Mouse (Mus musculus) cerebellum, adult 11-12 months (tissue): ENCODE measurements around the gene Prdm11.
A peak's percentile ranks its signal among the peaks of the same experiment; 100 is the strongest.

Experiments
- DNase-seq: peaks from one replicate; pipeline ENCODE4 v3.0.0; 2022

Gene Prdm11

DNA sequence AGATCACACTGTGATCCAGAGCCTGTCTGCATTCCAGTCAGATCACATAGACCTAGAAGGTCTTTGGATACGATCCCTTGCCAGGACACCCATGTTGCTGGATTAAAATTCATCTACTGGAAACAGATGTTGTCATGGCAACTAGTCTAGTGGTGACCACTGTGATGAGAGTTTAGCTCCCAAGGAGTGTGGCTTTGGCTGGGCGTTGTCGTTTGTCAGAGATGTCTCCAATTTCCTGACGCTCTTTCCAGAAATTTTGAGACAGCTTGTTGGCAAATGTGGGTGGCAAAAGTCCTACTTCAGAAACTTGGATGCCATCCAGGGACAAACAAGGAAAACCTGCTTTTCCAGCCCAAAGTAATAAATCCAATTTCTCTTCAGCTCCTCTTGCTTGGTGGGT is 87.3 kb downstream of the Prdm11 start:
- DNase-seq = no peak

DNA sequence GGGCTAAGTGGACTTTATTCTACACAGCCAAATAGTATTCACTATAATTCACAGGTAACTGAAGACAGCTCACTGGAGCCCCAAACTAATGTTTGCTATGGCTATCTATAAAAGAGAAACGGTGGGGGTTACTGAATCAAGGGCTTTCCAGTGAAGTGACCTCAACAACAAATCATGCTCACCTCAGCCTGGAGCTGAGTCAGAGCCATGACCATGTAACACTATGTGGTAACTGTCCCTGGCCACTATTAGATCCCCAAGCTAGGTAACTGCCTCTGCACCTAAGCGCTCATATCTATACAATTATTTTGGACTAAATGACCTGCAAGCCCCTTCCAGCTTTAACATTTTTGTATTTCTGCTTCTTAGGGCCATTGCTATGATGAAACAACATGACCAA is 89.0 kb downstream of the Prdm11 start:
- no peak for DNase-seq

DNA sequence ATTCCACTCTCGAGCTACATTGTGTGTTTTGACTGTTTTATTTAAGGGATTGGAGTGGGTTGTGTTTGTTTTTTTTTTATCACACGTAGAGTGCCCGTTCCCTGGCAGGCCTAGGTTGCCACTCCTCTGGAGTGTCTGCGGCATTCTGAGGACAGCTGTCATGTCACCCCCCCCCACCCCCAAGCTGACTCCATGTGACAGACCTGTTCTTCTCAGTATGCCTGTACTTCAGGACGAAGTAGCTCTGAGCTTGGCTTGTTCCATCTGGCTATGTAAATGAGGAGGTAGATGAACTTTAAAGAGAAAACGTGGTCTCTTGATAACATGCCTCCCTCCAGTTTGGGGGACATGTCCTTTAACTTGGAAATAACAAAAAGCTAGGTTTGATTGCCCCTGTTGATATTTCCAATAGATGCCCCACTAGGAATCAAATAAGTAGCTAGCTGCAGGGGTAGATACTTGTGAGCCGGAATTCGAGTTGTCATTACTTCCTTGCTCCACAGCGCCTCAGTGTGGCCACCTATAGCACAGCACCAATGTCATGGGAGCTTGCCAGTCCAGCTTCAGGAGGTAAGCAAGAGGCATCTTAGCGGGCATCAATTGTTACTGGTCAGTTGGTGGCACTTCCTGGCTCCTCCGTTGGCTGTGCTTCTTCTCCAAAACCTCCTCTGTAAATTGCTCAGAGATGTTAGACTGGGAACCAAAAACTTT is 91.4 kb downstream of the Prdm11 start:
- DNase-seq = peak; percentile 85

DNA sequence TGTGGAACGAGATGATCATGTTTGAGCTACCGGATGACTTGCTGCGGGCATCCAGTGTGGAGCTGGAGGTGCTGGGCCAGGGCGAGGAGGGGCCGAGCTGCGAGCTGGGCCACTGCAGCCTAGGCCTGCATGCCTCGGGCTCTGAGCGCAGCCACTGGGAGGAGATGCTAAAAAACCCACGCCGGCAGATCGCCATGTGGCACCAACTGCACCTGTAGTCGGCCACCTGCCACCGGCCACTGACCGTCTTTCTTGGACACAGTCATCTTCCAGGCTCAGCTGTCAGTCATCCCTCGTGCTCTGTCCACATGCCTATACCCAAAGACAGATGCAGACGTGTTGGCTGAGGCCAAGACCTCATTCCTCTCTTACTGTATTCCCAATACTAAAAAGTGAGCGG is 92.5 kb downstream of the Prdm11 start:
- peak; percentile 84 for DNase-seq

DNA sequence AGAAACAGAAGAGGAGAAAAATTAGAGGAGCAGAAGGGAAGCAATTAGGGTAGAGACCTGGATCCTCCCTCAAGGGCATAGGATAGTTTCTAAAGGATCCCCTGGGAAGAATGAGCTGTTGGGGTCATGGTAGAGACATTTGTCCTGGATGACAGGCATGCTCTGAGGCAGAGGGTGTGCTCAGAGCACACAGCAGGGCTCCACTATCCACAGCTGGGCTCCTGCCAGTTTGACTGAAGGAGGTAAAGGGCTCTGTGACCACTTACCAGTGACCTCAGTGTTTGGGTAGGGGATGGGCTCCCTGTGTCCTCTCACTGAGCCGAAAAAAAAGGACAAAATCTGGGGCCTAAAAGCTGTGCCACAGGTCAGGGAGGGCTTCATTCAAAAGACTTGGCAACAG is 96.4 kb downstream of the Prdm11 start:
- DNase-seq = peak; percentile 31

DNA sequence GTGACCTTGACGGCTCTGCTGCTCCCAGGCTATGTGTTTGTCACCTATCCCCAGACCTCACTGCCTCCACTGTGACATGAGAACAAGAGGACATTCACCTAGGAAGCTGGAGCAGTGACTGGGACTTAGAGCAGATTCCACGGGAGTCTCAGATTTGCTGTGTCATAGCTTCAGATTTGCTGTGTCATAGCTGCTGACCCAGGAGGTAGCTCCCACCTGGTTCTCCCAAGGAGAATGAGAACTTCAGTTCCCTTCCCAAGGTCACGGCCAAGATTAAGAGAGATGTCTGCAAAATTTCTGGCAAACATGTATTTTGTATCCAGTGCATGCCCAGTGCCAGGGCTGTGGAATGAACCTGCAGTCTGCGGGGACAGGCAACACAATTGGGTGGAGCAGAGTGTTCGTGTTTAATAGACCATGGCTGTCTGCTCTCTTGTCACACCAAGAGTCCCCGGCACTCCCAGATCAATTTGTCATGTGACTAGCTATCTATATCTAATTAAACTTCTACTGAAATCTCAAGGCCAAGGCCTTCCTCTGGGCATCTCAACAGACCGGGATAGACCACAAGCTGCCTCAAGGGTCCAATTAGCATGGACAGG is 97.2 kb downstream of the Prdm11 start:
- peak; percentile 15 for DNase-seq

DNA sequence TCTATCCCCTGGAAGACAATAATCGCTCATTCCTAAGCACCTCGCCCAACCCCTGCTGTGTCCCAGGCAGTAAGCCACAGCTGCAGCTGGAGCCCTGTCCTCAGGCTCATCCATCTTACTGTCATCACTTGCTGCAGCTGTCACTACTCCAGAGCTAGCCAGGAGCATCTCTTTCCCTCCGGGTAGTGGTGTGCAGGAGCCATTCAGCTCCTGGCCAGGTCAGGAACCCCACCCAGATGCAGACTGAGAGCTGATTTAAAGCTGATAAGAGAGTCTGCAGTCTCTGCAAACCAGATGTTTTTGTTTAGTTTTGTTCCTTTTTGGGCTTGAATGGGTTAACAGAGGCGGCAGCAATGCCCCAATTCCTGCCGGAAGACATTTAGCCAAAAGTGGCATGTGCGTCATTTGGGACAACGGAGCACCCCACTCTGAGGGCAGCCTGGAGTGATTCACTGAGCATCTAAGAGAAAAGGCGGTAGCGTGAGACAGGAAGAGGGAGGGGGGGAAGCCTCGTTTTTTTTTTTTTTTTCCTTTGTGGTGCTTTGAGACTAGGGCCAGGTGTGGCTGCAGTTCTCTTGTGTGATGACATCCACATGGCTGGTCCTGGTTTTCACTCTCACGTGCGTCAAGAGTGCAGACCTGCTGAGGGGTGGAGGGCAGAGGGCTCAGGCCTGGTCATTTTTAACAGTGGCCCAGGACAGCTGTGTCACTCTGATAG is 97.8 kb downstream of the Prdm11 start:
- DNase-seq = peak; percentile 37

DNA sequence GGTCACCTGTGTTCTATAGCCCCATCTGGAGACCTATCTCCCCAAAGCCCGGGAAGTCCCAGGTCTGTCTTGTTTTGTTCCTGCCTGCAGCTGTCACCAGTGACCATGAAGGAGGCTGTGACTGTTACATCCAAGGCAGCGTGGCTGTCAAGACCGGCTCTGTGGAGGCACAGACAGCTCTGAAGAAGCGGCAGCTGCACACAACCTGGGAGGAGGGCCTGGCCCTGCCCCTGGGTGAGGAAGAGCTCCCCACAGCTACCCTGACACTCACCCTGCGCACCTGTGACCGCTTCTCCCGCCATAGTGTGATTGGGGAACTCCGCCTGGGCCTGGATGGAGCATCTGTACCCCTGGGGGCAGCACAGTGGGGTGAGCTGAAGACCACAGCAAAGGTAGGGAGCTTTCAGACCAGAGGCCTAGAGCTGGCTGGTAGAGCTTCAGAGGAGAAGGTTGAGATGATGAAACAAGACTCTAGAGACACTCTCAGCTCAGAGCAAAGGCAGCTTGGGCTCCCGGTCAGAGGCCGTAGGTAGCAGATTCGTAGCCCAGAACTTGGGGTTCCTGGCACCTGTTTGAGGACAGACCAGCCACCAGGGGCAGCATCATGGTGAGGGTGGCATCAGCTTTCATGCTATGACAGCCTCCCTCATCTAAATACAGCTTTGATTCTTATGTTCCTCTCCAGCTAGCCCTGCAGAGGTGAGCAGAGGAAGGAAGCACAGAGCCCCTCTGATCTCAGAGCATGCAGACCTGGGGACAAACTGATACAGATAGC is 100.0 kb downstream of the Prdm11 start:
- no peak for DNase-seq

DNA sequence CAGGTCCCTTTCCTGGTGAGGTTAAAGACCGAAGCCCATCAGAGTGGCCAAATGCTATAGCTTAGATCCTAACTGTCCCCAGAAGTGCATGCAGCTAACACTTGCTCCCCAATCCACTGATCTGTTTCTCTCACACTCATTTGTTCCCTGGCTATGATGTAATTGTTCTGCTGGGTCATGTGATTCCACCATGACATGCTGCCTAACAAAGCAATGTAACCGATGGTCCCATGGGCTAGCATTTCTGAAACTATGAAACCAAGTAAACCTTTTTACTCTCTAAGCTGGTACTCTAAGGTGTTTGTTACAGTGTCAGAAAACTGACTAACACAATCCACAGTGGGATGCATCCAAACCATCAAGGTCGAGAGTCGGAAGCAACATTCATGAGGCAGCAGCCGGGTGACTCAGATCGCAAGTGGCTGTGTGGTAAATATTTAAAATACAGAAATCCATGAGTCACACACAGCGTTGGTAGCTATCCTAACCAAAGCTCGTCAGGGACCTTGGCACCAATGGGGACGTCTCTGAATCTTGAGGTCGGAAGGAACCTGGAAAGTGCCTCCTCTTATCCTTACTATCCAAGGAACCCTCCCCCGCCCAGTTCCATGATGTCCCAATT is 100.7 kb downstream of the Prdm11 start:
- no peak for DNase-seq

DNA sequence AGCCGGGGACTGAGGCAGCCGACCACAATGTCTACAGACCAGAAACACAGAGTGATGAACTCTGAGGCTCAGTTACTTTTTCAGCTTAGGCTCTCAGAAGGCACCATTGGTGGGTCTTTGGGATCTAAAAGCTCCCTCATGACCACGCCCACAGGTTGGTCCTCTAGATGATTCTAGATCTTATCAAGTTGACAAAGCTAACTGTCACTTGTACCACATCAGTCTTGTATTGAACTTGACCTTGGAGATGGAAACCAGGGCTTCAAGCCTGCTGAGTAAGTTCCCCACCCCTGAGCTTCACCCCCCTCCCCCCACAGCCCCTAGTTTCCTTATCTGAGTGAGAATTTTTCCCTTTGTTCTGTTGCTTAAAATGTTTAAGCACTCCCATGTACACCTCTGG is 101.6 kb downstream of the Prdm11 start:
- DNase-seq = no peak

DNA sequence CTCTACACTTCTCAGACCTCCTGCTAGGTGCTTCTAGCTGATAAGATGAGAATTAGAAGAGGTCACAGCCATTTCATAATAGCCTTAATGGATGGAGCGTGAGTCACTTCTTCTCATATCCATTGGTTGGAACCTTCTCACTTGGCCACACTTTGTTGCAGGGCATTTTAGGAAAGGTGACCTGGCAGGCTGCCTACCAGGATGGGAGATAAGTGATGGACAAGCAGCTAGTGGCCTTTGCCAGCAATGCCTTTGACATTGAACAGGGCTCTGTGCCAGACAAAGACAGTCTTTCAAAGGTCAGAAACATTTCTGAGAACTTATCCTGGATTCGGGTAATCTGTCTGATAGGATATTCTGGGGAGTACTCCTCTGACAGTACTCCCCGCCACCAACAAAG is 102.6 kb downstream of the Prdm11 start:
- DNase-seq = no peak

DNA sequence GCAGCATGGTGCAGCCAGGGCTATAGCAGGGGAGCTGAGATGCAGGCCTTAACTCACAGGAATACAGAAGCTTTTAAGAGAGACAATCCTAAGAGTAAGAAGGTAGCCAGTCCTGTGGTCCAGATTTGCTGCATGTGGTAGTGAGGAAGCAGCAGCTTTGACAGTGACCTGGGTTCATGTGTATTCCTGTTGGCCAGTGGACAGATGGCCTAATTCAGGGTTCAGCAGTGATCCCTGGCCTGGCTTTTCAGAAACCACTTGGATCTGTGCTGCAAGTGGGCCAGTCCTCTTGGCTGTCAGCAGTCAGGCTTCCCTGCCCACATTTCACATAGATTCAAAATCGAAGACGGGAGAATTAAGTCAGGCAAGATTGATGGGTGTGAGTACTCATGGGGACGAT is 104.5 kb downstream of the Prdm11 start:
- peak; percentile 64 for DNase-seq

DNA sequence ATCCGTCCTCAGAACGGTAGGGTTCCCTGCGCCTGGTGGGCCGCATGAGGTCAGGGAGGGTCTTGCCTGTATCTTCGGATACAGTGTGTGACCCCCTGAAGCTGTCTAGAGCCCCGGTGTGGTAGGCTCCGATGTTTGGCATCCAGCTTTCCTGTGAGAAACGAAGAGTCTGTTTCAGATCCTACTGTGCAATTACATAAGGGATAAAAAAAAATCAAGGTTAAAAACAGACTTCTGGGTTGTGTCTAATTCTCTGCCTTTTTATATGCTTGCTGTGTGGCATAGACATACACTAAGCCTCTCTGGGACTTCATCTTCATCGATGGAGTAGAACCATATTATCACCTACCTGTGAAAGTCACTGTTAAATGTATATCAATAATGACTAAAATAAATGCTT is 105.0 kb downstream of the Prdm11 start:
- no peak for DNase-seq

DNA sequence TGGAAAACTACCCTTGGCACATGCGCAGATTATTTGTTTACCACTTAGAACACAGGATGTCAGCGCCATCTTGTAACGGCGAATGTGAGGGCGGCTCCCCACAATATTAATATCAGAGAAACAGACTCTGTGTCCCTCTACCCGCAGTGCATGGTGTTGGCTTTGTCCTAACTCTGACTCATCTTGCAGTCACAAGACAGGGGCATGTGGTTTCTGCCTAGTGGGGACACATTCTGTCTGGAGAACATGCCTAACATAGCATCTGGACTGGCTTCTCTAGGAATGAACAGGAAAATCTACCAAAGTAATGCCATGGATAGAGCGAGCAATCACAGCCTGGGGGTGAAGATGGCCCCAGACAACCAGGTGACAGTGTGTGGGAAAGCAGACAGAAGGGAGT is 107.1 kb downstream of the Prdm11 start:
- DNase-seq = no peak

DNA sequence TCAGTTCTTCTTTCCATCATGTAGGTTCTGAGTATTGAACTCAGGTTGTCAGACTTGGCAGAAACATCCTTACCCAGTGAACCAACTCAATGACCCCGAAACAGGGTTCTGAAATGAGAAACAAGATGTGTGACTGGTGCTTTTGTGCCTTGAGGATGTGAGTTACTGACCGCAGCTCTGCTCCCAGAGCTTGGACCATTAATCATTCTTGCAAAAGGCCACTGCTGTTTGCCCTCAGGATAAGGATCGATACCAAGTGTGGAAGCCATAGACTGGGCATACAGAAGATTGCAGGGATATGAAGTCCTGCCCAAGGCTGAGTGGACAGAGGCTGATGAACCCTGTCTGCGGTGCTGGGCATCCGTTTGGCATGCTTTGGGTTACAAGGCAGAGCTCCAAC is 107.9 kb downstream of the Prdm11 start:
- DNase-seq = no peak

DNA sequence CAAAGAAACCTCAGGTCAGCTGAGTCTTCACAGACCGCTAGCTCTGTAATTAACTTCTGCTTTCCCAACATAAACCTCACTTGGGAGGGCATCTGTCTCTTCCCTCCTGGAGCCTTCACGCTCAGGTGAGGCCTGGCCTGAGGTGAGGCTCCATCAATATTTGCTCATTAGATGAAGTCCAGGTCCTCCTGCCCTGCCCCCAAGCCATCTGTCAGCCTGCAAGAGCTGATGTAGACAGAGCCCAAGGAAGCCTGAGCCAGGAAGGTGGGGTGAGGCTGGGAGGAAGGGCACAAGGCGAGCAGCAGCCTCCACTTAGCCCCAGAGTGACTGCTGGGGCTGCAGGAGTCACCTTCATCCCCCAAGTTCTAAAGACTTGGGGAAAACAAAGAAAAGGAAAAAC is 110.5 kb downstream of the Prdm11 start:
- DNase-seq = peak; percentile 94

DNA sequence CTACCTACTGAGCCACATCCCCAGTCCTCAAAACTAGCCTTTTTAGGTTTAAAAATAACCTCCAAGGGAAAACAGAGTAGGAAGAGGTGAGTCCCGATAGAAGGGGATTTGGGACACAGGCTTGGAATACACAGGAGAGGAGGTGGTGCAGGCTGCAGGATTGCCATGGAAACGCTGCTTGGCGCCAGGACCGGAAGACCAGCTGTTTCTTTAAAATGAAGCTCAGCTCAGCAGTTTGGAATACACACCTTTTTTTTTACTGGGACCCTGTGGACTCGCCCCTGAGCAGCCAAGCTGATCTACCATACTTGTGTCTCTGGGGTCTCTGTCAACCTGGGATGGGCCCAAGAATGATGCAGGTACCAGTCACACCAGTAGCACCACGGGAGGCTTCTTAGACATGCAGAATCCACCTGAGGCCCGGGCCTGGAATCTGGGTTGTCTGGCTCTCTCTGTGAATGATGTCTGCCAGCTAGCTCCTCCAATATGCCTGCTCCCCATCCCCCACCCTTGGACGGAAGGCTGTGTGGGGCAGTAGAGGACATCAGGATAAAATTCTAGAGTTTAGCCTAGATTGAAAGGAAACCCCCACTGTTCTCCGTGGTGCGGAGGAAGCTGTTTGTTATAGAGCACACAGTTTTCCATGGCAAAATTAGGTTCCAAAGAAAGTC is 111.5 kb downstream of the Prdm11 start:
- peak; percentile 72 for DNase-seq

DNA sequence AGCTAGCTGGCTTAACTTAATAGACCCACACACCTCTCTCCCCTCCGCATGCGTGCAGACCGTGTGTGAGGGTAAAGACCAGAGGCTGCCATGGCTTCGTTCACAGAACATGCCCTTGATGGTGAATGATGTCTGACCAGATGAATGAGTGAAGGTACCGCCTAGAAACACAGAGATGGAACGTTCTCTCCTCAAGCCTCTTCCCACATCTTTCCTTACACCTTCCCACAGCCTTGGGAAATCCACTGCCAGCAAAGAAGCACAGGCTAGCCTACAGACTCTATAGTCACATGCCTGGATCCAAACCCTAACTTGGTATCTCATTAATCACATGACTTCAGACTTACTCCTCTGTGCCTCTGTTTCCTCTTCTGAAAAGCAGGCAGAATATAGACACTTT is 112.6 kb downstream of the Prdm11 start:
- DNase-seq = no peak

DNA sequence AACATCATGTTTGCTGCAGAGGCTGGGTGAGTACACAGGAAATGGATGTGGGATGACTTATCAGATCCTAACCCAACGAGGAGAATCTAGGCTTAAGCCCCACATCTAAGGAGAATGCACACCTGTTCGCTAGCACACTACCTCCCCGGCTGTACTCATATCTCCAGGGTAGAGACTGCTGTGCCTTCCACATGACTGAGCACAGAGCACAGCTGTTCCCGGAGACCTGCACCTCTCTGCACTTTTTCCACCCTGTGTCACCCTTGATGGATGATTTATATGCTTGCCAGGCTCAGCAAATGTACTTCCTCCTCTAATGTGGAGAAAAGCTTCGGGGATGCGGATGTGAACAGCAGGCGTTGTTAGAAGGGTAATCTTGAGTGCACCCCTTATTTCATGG is 114.9 kb downstream of the Prdm11 start:
- DNase-seq = no peak

DNA sequence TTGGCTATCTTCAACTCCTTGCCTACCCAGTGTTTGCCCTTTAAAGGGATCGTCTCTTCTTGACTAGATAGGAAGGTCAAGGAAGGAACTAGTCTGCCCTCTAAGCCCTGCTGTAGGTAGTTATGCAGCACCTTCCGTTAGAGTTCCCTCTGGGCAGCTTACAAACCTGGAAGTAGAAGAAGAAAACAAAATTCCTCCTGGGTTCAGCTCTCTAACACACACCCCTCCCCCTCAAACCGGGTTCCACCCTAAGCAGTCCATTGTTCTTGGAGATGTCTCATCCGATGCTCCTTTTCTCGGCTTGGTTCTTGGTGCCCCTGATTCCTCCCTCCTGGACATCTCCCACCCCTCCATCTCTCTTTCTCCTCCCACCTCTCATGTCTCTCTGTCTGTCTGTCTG is 116.3 kb downstream of the Prdm11 start:
- no peak for DNase-seq

DNA sequence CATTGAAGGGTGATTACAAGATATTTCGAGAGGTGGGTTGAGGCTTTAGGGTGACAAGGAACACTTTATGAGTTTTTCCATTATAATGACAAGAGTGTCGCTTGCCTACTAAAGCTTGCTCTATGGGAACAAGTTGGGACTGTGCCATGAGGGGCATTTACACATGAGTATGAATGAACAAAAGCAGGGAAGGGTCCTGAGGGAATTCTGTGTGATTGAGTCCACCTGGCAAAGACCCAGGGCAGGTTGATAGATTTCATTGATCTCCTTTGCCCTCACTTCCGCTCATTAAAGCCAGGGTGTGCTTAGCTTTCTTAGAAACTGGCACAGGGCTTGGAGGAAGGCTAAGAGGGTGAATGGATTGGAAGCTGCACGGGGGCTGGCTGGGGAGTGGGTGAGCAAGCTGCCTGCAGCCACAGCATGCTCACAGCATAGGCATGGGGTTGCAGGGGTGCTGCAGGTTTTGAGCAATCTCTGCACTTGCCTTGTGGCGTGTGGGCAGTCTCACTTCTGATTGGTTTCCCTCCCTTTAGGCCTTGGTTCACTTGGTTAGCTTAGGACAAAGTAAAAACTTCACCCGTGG is 121.2 kb downstream of the Prdm11 start:
- DNase-seq = no peak

DNA sequence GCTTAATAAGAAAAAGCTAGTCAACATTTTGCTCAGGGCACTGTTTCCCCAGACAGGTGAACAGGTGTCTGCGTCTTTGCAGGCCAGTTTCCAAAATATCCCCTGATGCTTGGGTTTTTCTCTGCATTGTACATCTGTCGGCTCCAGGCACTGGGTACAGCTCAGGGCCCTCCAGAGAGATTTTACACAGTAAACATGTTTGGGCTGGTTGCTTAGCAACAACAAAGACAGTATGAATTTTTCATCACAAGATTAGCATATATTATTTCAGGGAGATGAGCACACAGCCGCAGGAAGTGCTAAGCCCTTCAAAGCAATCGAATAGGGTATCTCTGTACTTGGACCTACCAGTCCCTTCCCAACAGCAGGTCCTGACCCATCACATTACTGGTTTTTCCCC is 125.3 kb downstream of the Prdm11 start:
- no peak for DNase-seq
